Mouse (Mus musculus) lung, postnatal 0 days (tissue): ENCODE measurements around the gene Epha8. TPM values are rescaled to one million over a fixed set of nuclear protein-coding genes. Genes with fewer than 3 reads are reported as not detected.

Experiments used
- ATAC-seq: fragments of 200-750 bp; cut with Nextera tagmentation; 2 replicates; pipeline ENCODE4 v1.8.0; 2017; ENCODE audit warnings: moderate library complexity
- DNase-seq: peaks from one replicate; pipeline ENCODE4 v3.0.0-alpha.2; 2016; ENCODE audit warnings: low spot score
- H3K27ac ChIP-seq: fragments of 300-500 bp; sonication (generic); 2 replicates; pipeline ENCODE4 v1.5.1; 2014; ENCODE audit warnings: antibody characterized with exemption, mild to moderate bottlenecking, low read length, mixed read lengths
- H3K27me3 ChIP-seq: fragments of 300-500 bp; sonication (generic); replicated peaks from 2 replicates; pipeline ENCODE4 v1.6.1; 2014; ENCODE audit warnings: low read length, mixed read lengths; ENCODE audit not compliant: insufficient read depth
- H3K36me3 ChIP-seq: fragments of 300-500 bp; sonication (generic); 2 replicates; pipeline ENCODE4 v1.6.1; 2014; ENCODE audit warnings: low read length, mixed read lengths; ENCODE audit not compliant: insufficient read depth
- H3K4me1 ChIP-seq: fragments of 300-500 bp; sonication (generic); 2 replicates; pipeline ENCODE4 v1.6.1; 2014; ENCODE audit warnings: antibody characterized with exemption, low read depth, low read length, mixed read lengths; ENCODE audit not compliant: insufficient read depth
- H3K4me2 ChIP-seq: fragments of 300-500 bp; sonication (generic); replicated peaks from 2 replicates; pipeline ENCODE4 v1.6.1; 2014; ENCODE audit warnings: low read depth, mild to moderate bottlenecking, low read length, moderate library complexity, mixed read lengths
- H3K4me3 ChIP-seq: fragments of 300-500 bp; sonication (generic); 2 replicates; pipeline ENCODE4 v1.5.1; 2014; ENCODE audit warnings: low read depth, low read length
- H3K9ac ChIP-seq: fragments of 300-500 bp; sonication (generic); replicated peaks from 2 replicates; pipeline ENCODE4 v1.6.1; 2014; ENCODE audit warnings: low read depth, mild to moderate bottlenecking
- H3K9me3 ChIP-seq: fragments of 300-500 bp; sonication (generic); 2 replicates; pipeline ENCODE4 v1.6.1; 2016; ENCODE audit warnings: low read length, mixed read lengths
- CTCF ChIP-seq: IDR thresholded peaks from 2 replicates; pipeline ENCODE4 v1.5.1; 2016; ENCODE audit warnings: antibody characterized with exemption, mild to moderate bottlenecking
- EP300 ChIP-seq: IDR thresholded peaks from 2 replicates; pipeline ENCODE4 v1.6.1; 2016; ENCODE audit warnings: antibody characterized with exemption, mild to moderate bottlenecking, control low read depth
- WGBS: fragments of 180-500 bp; shearing (Covaris S2); extraction: QIAGEN DNeasy Blood & Tissue Kit; methylation state at CpG from one replicate; pipeline ENCODE4 v1.1.7; 2014; 5-methylcytosine and 5-hydroxymethylcytosine counted together
- polyA plus RNA-seq: library from polyadenylated mRNA; unstranded; fragments of >200 nt; fragmentation: Nextera tagmentation; extraction: Ambion mirVana; gene quantifications from 2 replicates; pipeline ENCODE4 v1.2.1, GENCODE M21; 2015

Epha8 gene
- 0.04 and 0.12 TPM in 2 replicates for polyA plus RNA-seq

GRCm38 (mm10) chr4:136956751-136957446, at the start of gene Epha8:
Epha8 (minus strand) TSS chr4:136956816.
- Histone ChIP-seq H3K9me3 (no peaks in the 10 kb centered on the region), H3K36me3 (no peaks in the 10 kb centered on the region), H3K27me3 (peaks cover 32% of the 10 kb centered on the region), H3K4me1 (no peaks in the 10 kb centered on the region), H3K9ac (no peak within 1 kb of the TSS), H3K4me3 (no peak within 1 kb of the TSS; the same call in 1 of the 2 replicates), H3K27ac (no peak within 1 kb of the TSS), H3K4me2 (peak within 1 kb of the TSS; percentile 67)
- ATAC-seq (no peak), DNase-seq (no peak)
- WGBS, result 3% methylated on average over 45 of the region's 75 CpGs
- no peak for TF ChIP-seq EP300
- no peak for TF ChIP-seq CTCF

DNA sequence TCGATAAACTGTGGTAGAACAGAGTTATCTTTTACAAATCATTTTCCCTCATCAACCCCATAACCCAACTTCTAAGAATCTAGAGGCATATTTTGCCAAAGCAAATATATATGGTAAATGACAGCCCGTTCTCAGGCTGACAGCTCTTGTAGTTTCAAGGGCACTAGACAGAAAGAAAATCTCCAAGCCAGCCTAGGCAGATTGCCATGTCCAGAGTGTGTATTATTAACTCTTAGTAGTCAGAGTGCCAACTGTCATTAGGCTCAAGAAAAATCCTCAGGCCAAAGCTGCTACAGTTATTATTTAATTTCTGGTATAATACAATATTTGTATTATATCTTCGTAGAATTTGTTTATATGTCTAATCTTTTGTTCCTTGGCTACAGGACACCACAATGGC, 45.2 kb upstream of the Epha8 start:
- H3K36me3 ChIP-seq, result peaks cover 8% of the 10 kb centered on the region; the same call in 1 of the 2 replicates
- H3K9me3 ChIP-seq, result no peaks in the 10 kb centered on the region
- no peaks in the 10 kb centered on the region for H3K4me1 ChIP-seq
- TF ChIP-seq EP300 (no peak), CTCF (no peak)
- H3K27ac ChIP-seq, result no peak overlapping the region
- WGBS, result 50% methylated on average over 3 of the region's 3 CpGs
- no peaks in the 10 kb centered on the region for H3K27me3 ChIP-seq
- no peak for ATAC-seq
- no peak overlapping the region for H3K4me2 ChIP-seq
- DNase-seq, result no peak
- H3K9ac ChIP-seq, result no peak overlapping the region
- H3K4me3 ChIP-seq, result no peak overlapping the region

- no peak for TF ChIP-seq EP300
- H3K4me2 ChIP-seq, result no peak overlapping the region
- no peak overlapping the region for H3K27ac ChIP-seq
- H3K9me3 ChIP-seq, result no peaks in the 10 kb centered on the region
- H3K36me3 ChIP-seq, result peaks cover 10% of the 10 kb centered on the region; the same call in 1 of the 2 replicates
- DNase-seq (no peak), ATAC-seq (no peak)
- 93% methylated on average over 7 of the region's 7 CpGs for WGBS
- H3K9ac ChIP-seq, result no peak overlapping the region
- H3K27me3 ChIP-seq, result no peaks in the 10 kb centered on the region
- no peak overlapping the region for H3K4me3 ChIP-seq
- H3K4me1 ChIP-seq, result no peaks in the 10 kb centered on the region
Observed at GRCm38 (mm10) chr4:137001020-137001419, 44.4 kb upstream of the Epha8 start.

GRCm38 (mm10) chr4:136998371-136998770, 41.8 kb upstream of the Epha8 start:
- no peak overlapping the region for H3K9ac ChIP-seq
- H3K4me3 ChIP-seq, result no peak overlapping the region
- DNase-seq, result no peak
- no peaks in the 10 kb centered on the region for H3K4me1 ChIP-seq
- no peak for TF ChIP-seq CTCF
- TF ChIP-seq EP300, result no peak
- no peaks in the 10 kb centered on the region for H3K27me3 ChIP-seq
- peaks cover 22% of the 10 kb centered on the region; the same call in 1 of the 2 replicates for H3K36me3 ChIP-seq
- WGBS, result 73% methylated on average over 7 of the region's 7 CpGs
- no peak overlapping the region for H3K27ac ChIP-seq
- no peak for ATAC-seq
- no peak overlapping the region for H3K4me2 ChIP-seq
- no peaks in the 10 kb centered on the region for H3K9me3 ChIP-seq

DNA sequence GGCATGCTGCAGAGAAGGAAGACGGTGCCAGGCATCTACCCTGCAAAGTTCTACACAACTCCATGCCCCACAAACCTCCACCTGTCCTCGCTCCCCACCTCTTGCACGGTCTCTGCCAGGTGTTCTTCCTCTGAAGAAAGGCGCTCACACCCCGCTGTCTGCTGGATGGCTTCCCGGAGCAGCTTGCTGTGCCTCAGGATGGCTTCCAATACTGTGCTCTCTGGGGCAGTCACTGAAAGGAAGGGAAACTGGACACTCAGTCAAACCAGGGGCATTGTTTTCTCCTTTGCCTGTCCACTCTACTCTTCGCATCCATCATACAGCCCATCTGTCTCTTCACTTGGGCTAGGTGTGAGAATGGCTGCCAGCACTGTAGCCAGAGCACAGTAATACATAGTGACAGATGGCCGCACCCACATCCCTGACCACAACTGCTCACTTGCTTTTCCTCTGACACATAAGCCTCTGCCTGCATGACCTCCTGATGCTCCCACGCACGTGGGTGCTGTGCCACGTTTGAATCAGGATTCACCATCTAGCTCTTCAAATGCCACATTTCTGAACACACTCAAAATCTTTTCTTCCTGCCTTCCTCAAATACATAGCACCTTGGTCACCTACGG, 41.2 kb upstream of the Epha8 start:
- Histone ChIP-seq H3K4me1 (no peaks in the 10 kb centered on the region), H3K27me3 (no peaks in the 10 kb centered on the region), H3K27ac (no peak overlapping the region), H3K36me3 (peaks cover 22% of the 10 kb centered on the region; the same call in 1 of the 2 replicates), H3K9me3 (no peaks in the 10 kb centered on the region), H3K4me3 (no peak overlapping the region), H3K9ac (no peak overlapping the region), H3K4me2 (no peak overlapping the region)
- ATAC-seq, result no peak
- TF ChIP-seq CTCF (no peak), EP300 (no peak)
- WGBS, result 91% methylated on average over 12 of the region's 12 CpGs
- no peak for DNase-seq

DNA sequence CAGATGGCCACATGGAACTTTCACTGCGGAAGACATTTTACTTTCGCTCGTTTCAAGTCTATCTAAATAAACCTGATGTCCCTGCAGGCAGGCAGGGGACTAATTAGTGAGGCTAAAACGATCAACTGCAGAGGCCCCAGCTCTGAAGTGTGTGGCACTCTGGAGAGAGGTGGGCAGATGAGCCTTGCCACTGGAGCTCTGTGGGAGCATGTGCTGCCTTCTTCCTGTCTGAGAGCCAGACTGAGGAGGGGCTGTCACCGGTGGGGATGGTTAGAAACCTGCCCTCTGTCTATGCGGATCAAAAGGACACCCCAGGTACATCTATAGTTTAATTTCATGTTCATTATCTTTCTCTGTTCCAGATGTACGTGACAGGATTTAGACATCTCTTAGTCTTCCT, 40.3 kb upstream of the Epha8 start:
- TF ChIP-seq EP300 (no peak), CTCF (no peak)
- Histone ChIP-seq H3K27me3 (no peaks in the 10 kb centered on the region), H3K4me1 (no peaks in the 10 kb centered on the region), H3K9ac (no peak overlapping the region), H3K4me3 (no peak overlapping the region), H3K9me3 (no peaks in the 10 kb centered on the region), H3K27ac (no peak overlapping the region), H3K36me3 (peaks cover 22% of the 10 kb centered on the region; the same call in 1 of the 2 replicates), H3K4me2 (no peak overlapping the region)
- no peak for ATAC-seq
- no peak for DNase-seq
- WGBS, result 79% methylated on average over 7 of the region's 7 CpGs
